ENCODE assay signal across 17 mouse cellular contexts in genomic region chr4:46870157-46870556, GRCm38 (mm10).
DNase-seq lines count a peak whose midpoint lies in the region; ATAC-seq and TF ChIP-seq lines count a peak whose summit lies in the region.
"Had no signal": no experiment of that assay in that cellular context is flagged by ENCODE, and none has a peak within 500 bp of the region (broad histone marks: within the 10 kb centered on the region; RNA-seq: fewer than 3 reads in every experiment).

No protein-coding gene starts in this region.

- H3K4me1 ChIP-seq in kidney, embryonic 15.5 days, result peaks cover 5% of the 10 kb centered on the region; the same call in 1 of the 2 replicates
- H3K4me1 ChIP-seq in intestine, embryonic 16.5 days (ENCODE audit: control insufficient read depth, insufficient read depth, low read length), result peaks cover 9% of the 10 kb centered on the region; the same call in 1 of the 2 replicates
- H3K4me1 ChIP-seq in liver, postnatal 0 days (ENCODE audit: insufficient read depth), result peaks cover 33% of the 10 kb centered on the region
- H3K4me1 ChIP-seq: limb, embryonic 15.5 days; stomach, embryonic 15.5 days had no signal

- peak; percentile 64 for DNase-seq in kidney, adult 18-20 months
- peak; percentile 6 for DNase-seq in lung, postnatal 36 days
- no peak for DNase-seq in lung, postnatal 25 days (ENCODE audit: low spot score)
- peak; percentile 65 for DNase-seq in liver, postnatal 0 days
- DNase-seq: B cell, adult 2 months; cerebellum, adult 18-20 months; heart, postnatal 14 days had no signal

- no peak overlapping the region for H3K4me3 ChIP-seq in kidney, embryonic 15.5 days (replicated peaks)
- no peak overlapping the region for H3K4me3 ChIP-seq in intestine, embryonic 16.5 days (ENCODE audit: low read length)
- no peak overlapping the region for H3K4me3 ChIP-seq in liver, postnatal 0 days (ENCODE audit: low read depth, low read length)
- H3K4me3 ChIP-seq: erythroblast, embryonic 14.5 days; hindbrain, embryonic 13.5 days; limb, embryonic 15.5 days; stomach, embryonic 15.5 days had no signal

- no peak for ATAC-seq in kidney, embryonic 15.5 days (replicated peaks; ENCODE audit: low FRiP score)
- ATAC-seq in intestine, embryonic 16.5 days, result peak; percentile 83
- peak; percentile 97 for ATAC-seq in liver, postnatal 0 days
- ATAC-seq in monocyte, adult 5-6 weeks (replicated peaks; ENCODE audit: insufficient number of reproducible peaks, low FRiP score, low TSS enrichment, poor library complexity, severe bottlenecking), result no peak
- ATAC-seq: forebrain, embryonic 14.5 days had no signal

- H3K27me3 ChIP-seq in kidney, embryonic 15.5 days, result 0 out of 2 replicates have a peak, but pooled peaks cover 5% of the 10 kb centered on the region
- 0 out of 2 replicates have a peak, but pooled peaks cover 2% of the 10 kb centered on the region for H3K27me3 ChIP-seq in intestine, embryonic 16.5 days (replicated peaks; ENCODE audit: control insufficient read depth, insufficient read depth, low read length)
- H3K27me3 ChIP-seq in liver, postnatal 0 days (ENCODE audit: insufficient read depth, low read length), result no peaks in the 10 kb centered on the region

- no peak overlapping the region for H3K9ac ChIP-seq in kidney, embryonic 15.5 days
- no peak overlapping the region for H3K9ac ChIP-seq in intestine, embryonic 16.5 days (ENCODE audit: low read depth, low read length)
- H3K9ac ChIP-seq in liver, postnatal 0 days (replicated peaks), result no peak overlapping the region
- H3K9ac ChIP-seq: hindbrain, embryonic 13.5 days; limb, embryonic 15.5 days; stomach, embryonic 15.5 days had no signal

- H3K9me3 ChIP-seq in kidney, embryonic 15.5 days (replicated peaks), result no peaks in the 10 kb centered on the region
- H3K9me3 ChIP-seq in intestine, embryonic 16.5 days (ENCODE audit: control insufficient read depth, low read length), result no peaks in the 10 kb centered on the region
- H3K9me3 ChIP-seq in liver, postnatal 0 days (ENCODE audit: low read length), result no peaks in the 10 kb centered on the region
- H3K9me3 ChIP-seq: hindbrain, embryonic 13.5 days; limb, embryonic 15.5 days; stomach, embryonic 15.5 days had no signal

- TF ChIP-seq CTCF in liver, postnatal 0 days (IDR thresholded peaks at IDR 0.05; ENCODE audit: low read depth), result no peak

- H3K4me2 ChIP-seq in kidney, embryonic 15.5 days, result no peak overlapping the region
- H3K4me2 ChIP-seq in intestine, embryonic 16.5 days (ENCODE audit: low read depth, low read length), result no peak overlapping the region
- 0 out of 2 replicates have a peak overlapping the region, but pooled peaks have one; percentile 14 for H3K4me2 ChIP-seq in liver, postnatal 0 days (ENCODE audit: low read depth, low read length)
- H3K4me2 ChIP-seq: heart, embryonic 11.5 days; hindbrain, embryonic 13.5 days; limb, embryonic 15.5 days; midbrain, embryonic 11.5 days; stomach, embryonic 15.5 days had no signal

- 49% methylated on average over 6 of the region's 6 CpGs for WGBS in kidney, embryonic 15.5 days
- 38% methylated on average over 6 of the region's 6 CpGs for WGBS in intestine, embryonic 16.5 days
- WGBS in liver, postnatal 0 days (ENCODE audit: insufficient replicate concordance), result 30% methylated on average over 6 of the region's 6 CpGs

- no peaks in the 10 kb centered on the region for H3K36me3 ChIP-seq in kidney, embryonic 15.5 days
- H3K36me3 ChIP-seq in intestine, embryonic 16.5 days (ENCODE audit: control insufficient read depth, insufficient read depth, low read length), result no peaks in the 10 kb centered on the region
- no peaks in the 10 kb centered on the region for H3K36me3 ChIP-seq in liver, postnatal 0 days (replicated peaks; ENCODE audit: insufficient read depth, low read length)
- H3K36me3 ChIP-seq: hindbrain, embryonic 13.5 days; limb, embryonic 15.5 days; stomach, embryonic 15.5 days had no signal

- H3K27ac ChIP-seq in kidney, embryonic 15.5 days, result no peak overlapping the region
- no peak overlapping the region for H3K27ac ChIP-seq in intestine, embryonic 16.5 days (ENCODE audit: low read length)
- H3K27ac ChIP-seq in liver, postnatal 0 days (ENCODE audit: low read depth), result peak overlapping the region; percentile 75
- H3K27ac ChIP-seq: limb, embryonic 15.5 days; stomach, embryonic 15.5 days had no signal

- peak; percentile 21; the same call in 1 of the 2 replicates for TF ChIP-seq EP300 in liver, postnatal 0 days (IDR thresholded peaks at IDR 0.05; ENCODE audit: low read depth)

Comparison
In these comparisons a context has a peak if more than half of its experiments do, and no peak if none do; other contexts are left out.
1. ATAC-seq: peak in intestine, embryonic 16.5 days (single experiment) and liver, postnatal 0 days (single experiment); none in kidney, embryonic 15.5 days (single experiment) and monocyte, adult 5-6 weeks (single experiment).